Mouse (Mus musculus): ENCODE results near the gene Adcy9. TPM values are rescaled to one million over a fixed set of nuclear protein-coding genes. Genes with fewer than 3 reads are reported as not detected.

Gene Adcy9
- polyA plus RNA-seq, 1 experiment from 2014 or later = 0.84 TPM

Other genes starting within 250 kb of the Adcy9 start
- 39.4 and 40.8 TPM in 2 replicates for gene Crebbp, start 206.5 kb downstream of the Adcy9 start, polyA plus RNA-seq (2014; fragmentation: Nextera tagmentation; extraction: Ambion mirVana)
- 23.3 and 23.7 TPM in 2 replicates for gene Srl, start 121.3 kb upstream of the Adcy9 start, polyA plus RNA-seq (2014; fragmentation: Nextera tagmentation; extraction: Ambion mirVana)
- gene Tfap4, start 139.4 kb upstream of the Adcy9 start, polyA plus RNA-seq (2014; fragmentation: Nextera tagmentation; extraction: Ambion mirVana) = 27.7 and 28.6 TPM in 2 replicates
- 31.3 and 34.5 TPM in 2 replicates for gene Glis2, start 174.2 kb upstream of the Adcy9 start, polyA plus RNA-seq (2014; fragmentation: Nextera tagmentation; extraction: Ambion mirVana)
- 87.4 and 91.4 TPM in 2 replicates for gene Pam16, start 204.5 kb upstream of the Adcy9 start, polyA plus RNA-seq (2014; fragmentation: Nextera tagmentation; extraction: Ambion mirVana)
- gene Vasn, start 219.4 kb upstream of the Adcy9 start, polyA plus RNA-seq (2014; fragmentation: Nextera tagmentation; extraction: Ambion mirVana) = 7.6 and 7.7 TPM in 2 replicates
- 57.7 and 60.7 TPM in 2 replicates for gene Dnaja3, start 219.5 kb upstream of the Adcy9 start, polyA plus RNA-seq (2014; fragmentation: Nextera tagmentation; extraction: Ambion mirVana)

All from forebrain, embryonic 11.5 days (tissue).